Mouse (Mus musculus) midbrain, embryonic 12.5 days (tissue): Measurements from ENCODE around the gene Creb5. TPM values are rescaled to one million over a fixed set of nuclear protein-coding genes. Genes with fewer than 3 reads are reported as not detected.

Source experiments
- ATAC-seq: fragments of 200-750 bp; cut with Nextera tagmentation; 2 replicates; pipeline ENCODE4 v1.8.0; 2017; ENCODE audit warnings: low read depth, moderate TSS enrichment, moderate library complexity; ENCODE audit not compliant: low FRiP score
- H3K27ac ChIP-seq: fragments of 300-500 bp; sonication (generic); replicated peaks from 2 replicates; pipeline ENCODE4 v1.5.1; 2016; ENCODE audit warnings: mild to moderate bottlenecking
- H3K27me3 ChIP-seq: fragments of 300-500 bp; sonication (generic); 2 replicates; pipeline ENCODE4 v1.6.1; 2016; ENCODE audit warnings: mild to moderate bottlenecking
- H3K36me3 ChIP-seq: fragments of 300-500 bp; sonication (generic); 2 replicates; pipeline ENCODE4 v1.6.1; 2016
- H3K4me1 ChIP-seq: fragments of 300-500 bp; sonication (generic); 2 replicates; pipeline ENCODE4 v1.6.1; 2016
- H3K4me2 ChIP-seq: fragments of 300-500 bp; sonication (generic); replicated peaks from 2 replicates; pipeline ENCODE4 v1.6.1; 2016; ENCODE audit warnings: mild to moderate bottlenecking, moderate library complexity
- H3K4me3 ChIP-seq: fragments of 300-500 bp; sonication (generic); 2 replicates; pipeline ENCODE4 v1.5.1; 2016; ENCODE audit warnings: mild to moderate bottlenecking
- H3K9ac ChIP-seq: fragments of 300-500 bp; sonication (generic); replicated peaks from 2 replicates; pipeline ENCODE4 v1.6.1; 2016; ENCODE audit warnings: mild to moderate bottlenecking, moderate library complexity
- H3K9me3 ChIP-seq: fragments of 300-500 bp; sonication (generic); 2 replicates; pipeline ENCODE4 v1.6.1; 2016; ENCODE audit warnings: mild to moderate bottlenecking
- WGBS: fragments of 180-500 bp; shearing (Covaris S2); methylation state at CpG from one replicate; pipeline ENCODE4 v1.1.7; 2016; 5-methylcytosine and 5-hydroxymethylcytosine counted together
- polyA plus RNA-seq: library from polyadenylated mRNA; unstranded; fragments of >200 nt; fragmentation: Nextera tagmentation; extraction: Ambion mirVana; gene quantifications from 2 replicates; pipeline ENCODE4 v1.2.1, GENCODE M21; 2016

Gene Creb5
- polyA plus RNA-seq, 1 experiment from 2014 or later: 6.3 TPM

DNA sequence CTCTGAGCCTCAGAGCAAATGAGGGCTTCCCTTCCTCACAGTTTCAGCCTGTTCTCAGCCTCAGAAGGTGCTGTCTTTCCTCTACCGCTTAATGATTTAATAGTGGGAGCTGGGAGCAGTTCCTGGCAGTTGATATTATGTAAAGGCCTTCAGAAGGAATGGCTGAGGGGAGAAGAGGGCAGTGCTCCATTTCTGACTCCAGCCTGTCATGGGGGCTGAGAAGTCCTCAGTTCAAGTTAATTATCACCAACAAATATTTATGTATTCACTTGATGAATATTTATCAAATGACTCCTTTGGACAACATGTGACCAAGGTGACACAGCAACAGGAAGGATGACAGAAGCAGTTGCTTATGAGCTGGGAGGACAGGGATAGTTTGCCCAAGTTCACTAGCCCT, 214.2 kb downstream of the Creb5 start:
- H3K36me3 ChIP-seq: no peaks in the 10 kb centered on the region
- no peak overlapping the region for H3K9ac ChIP-seq
- H3K27me3 ChIP-seq: no peaks in the 10 kb centered on the region
- 94% methylated on average over 1 of the region's 1 CpGs for WGBS
- H3K9me3 ChIP-seq: no peaks in the 10 kb centered on the region
- no peak overlapping the region for H3K4me2 ChIP-seq
- no peak for ATAC-seq
- no peak overlapping the region for H3K4me3 ChIP-seq
- no peak overlapping the region for H3K27ac ChIP-seq
- H3K4me1 ChIP-seq: no peaks in the 10 kb centered on the region

DNA sequence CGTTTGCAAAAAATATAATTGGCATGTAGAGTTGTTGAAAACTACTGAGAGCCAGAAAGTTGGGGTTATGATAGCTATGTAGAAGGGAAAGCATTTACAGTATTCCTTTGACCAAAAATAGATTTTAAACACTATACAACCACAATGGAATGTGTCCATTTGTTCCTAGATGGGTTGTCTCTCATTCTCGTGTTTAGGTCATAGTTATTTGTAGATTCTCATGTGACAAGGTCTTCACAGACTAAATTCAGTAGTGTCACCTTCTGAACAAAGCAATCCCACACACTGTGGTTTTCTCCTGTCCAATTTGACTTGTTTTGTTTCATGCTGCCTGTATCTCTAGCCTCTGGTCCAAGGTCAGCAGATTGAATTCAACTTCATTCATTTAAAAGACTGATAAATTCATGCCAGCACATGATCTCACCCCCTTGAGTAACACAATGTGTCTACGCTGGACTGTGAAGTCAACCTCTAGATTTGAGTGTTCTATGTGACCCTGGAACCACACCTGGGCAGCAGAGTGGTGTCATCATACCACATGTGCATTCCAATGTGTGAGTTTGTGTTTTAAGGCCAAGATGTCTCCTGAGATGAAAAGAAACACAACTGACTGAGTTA, 220.0 kb downstream of the Creb5 start:
- Histone ChIP-seq H3K27me3 (no peaks in the 10 kb centered on the region), H3K9ac (no peak overlapping the region), H3K4me3 (no peak overlapping the region), H3K36me3 (no peaks in the 10 kb centered on the region), H3K9me3 (no peaks in the 10 kb centered on the region), H3K4me2 (no peak overlapping the region), H3K27ac (no peak overlapping the region), H3K4me1 (no peaks in the 10 kb centered on the region)
- WGBS: 87% methylated on average over 3 of the region's 3 CpGs
- no peak for ATAC-seq

GRCm38 (mm10) chr6:53508847-53509494, 221.9 kb downstream of the Creb5 start:
- Histone ChIP-seq H3K27ac (no peak overlapping the region), H3K4me2 (no peak overlapping the region), H3K27me3 (no peaks in the 10 kb centered on the region), H3K9ac (no peak overlapping the region), H3K4me1 (no peaks in the 10 kb centered on the region), H3K36me3 (no peaks in the 10 kb centered on the region), H3K9me3 (no peaks in the 10 kb centered on the region), H3K4me3 (no peak overlapping the region)
- no peak for ATAC-seq
- 94% methylated on average over 3 of the region's 3 CpGs for WGBS

DNA sequence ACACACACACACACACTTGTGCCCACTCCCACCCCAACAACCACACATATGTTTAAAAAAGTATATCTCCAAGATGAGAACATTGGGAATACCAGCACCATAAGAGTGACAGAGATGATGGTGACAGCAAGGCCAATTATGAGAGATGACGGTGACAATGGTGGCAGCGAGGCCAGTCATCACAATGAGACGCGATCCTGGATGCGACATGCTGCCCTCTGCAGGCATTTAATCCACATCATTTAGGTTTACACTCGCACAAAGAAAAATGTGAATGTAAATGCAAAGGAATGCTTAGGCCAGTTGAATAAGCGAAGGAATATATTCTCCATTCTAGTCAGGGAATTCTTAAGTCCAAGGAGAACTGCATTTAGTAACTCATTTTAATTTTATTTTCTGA, 222.9 kb downstream of the Creb5 start:
- Histone ChIP-seq H3K27me3 (no peaks in the 10 kb centered on the region), H3K36me3 (no peaks in the 10 kb centered on the region), H3K4me2 (no peak overlapping the region), H3K9ac (no peak overlapping the region), H3K4me1 (no peaks in the 10 kb centered on the region), H3K27ac (no peak overlapping the region), H3K4me3 (no peak overlapping the region), H3K9me3 (no peaks in the 10 kb centered on the region)
- 58% methylated on average over 7 of the region's 7 CpGs for WGBS
- ATAC-seq: no peak

DNA sequence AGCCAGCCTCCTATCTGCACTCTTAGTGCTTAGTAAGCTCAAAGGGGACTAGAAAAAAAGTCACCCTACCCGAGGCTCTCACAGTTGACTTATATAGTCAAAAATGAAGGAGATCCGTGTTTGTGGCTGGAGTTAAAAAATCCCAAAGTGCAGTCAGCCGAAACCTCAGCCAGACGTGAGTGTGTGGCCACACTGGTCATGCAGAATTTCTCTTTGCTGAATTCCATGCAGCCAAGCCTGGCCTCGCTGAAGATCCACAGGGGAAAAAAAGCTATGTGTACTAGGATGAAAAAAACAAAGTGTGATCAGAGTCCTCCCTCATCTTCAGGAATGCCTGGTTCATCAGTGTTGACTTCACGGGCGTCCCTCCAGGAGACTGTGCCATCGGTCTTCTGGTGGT, 225.2 kb downstream of the Creb5 start:
- WGBS: 87% methylated on average over 8 of the region's 8 CpGs
- H3K4me3 ChIP-seq: no peak overlapping the region
- H3K4me1 ChIP-seq: 0 out of 2 replicates have a peak, but pooled peaks cover 2% of the 10 kb centered on the region
- ATAC-seq: no peak
- H3K27ac ChIP-seq: no peak overlapping the region
- H3K9me3 ChIP-seq: no peaks in the 10 kb centered on the region
- no peaks in the 10 kb centered on the region for H3K27me3 ChIP-seq
- no peak overlapping the region for H3K9ac ChIP-seq
- H3K4me2 ChIP-seq: no peak overlapping the region
- H3K36me3 ChIP-seq: no peaks in the 10 kb centered on the region

GRCm38 (mm10) chr6:53513380-53513779, 226.3 kb downstream of the Creb5 start:
- no peak for ATAC-seq
- no peaks in the 10 kb centered on the region for H3K9me3 ChIP-seq
- H3K27me3 ChIP-seq: no peaks in the 10 kb centered on the region
- no peak overlapping the region for H3K9ac ChIP-seq
- no peak overlapping the region for H3K27ac ChIP-seq
- peaks cover 7% of the 10 kb centered on the region; the same call in 1 of the 2 replicates for H3K4me1 ChIP-seq
- 93% methylated on average over 2 of the region's 2 CpGs for WGBS
- no peak overlapping the region for H3K4me2 ChIP-seq
- H3K36me3 ChIP-seq: no peaks in the 10 kb centered on the region
- H3K4me3 ChIP-seq: no peak overlapping the region

DNA sequence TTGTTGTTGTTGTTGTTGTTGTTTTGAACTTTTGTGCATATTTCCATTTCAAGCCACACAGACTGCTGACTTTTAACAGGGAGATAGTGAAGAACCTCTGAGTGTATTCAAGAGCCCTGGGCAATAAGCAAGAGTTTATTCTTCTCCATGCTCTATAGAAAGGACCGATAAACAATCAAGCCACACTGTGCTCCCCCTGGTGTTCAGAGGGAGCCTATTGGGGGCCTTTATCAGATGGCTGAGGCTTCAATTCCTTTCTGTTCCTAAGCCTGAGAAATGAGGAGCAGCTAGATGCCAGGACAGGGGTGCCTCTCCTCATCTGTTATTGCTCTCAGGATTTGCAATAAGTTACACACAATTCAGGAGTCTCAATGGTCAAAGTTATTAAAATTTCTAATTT, 227.8 kb downstream of the Creb5 start:
- ATAC-seq: no peak
- 50% methylated on average over 1 of the region's 1 CpGs for WGBS
- H3K36me3 ChIP-seq: no peaks in the 10 kb centered on the region

GRCm38 (mm10) chr6:53515611-53516010, 228.5 kb downstream of the Creb5 start:
- no peak for ATAC-seq
- Histone ChIP-seq H3K4me1 (peaks cover 7% of the 10 kb centered on the region; the same call in 1 of the 2 replicates), H3K9me3 (no peaks in the 10 kb centered on the region), H3K9ac (no peak overlapping the region), H3K4me2 (no peak overlapping the region), H3K27ac (no peak overlapping the region), H3K4me3 (no peak overlapping the region), H3K36me3 (no peaks in the 10 kb centered on the region), H3K27me3 (no peaks in the 10 kb centered on the region)
- 94% methylated on average over 4 of the region's 4 CpGs for WGBS

More for the DNA sequence above, 227.8 kb downstream of the Creb5 start:
- Histone ChIP-seq H3K9me3 (no peaks in the 10 kb centered on the region), H3K4me1 (peaks cover 7% of the 10 kb centered on the region; the same call in 1 of the 2 replicates), H3K27me3 (no peaks in the 10 kb centered on the region), H3K27ac (no peak overlapping the region), H3K4me3 (no peak overlapping the region), H3K9ac (no peak overlapping the region), H3K4me2 (no peak overlapping the region)

GRCm38 (mm10) chr6:53517371-53517945, 230.4 kb downstream of the Creb5 start:
- no peak for ATAC-seq
- peaks cover 7% of the 10 kb centered on the region; the same call in 1 of the 2 replicates for H3K4me1 ChIP-seq
- WGBS: 44% methylated on average over 5 of the region's 5 CpGs
- no peak overlapping the region for H3K27ac ChIP-seq
- no peaks in the 10 kb centered on the region for H3K36me3 ChIP-seq
- no peak overlapping the region for H3K9ac ChIP-seq
- H3K4me2 ChIP-seq: no peak overlapping the region
- no peaks in the 10 kb centered on the region for H3K27me3 ChIP-seq
- H3K9me3 ChIP-seq: no peaks in the 10 kb centered on the region
- H3K4me3 ChIP-seq: no peak overlapping the region

- 92% methylated on average over 13 of the region's 13 CpGs for WGBS
- no peak for ATAC-seq
- Histone ChIP-seq H3K27me3 (no peaks in the 10 kb centered on the region), H3K4me2 (no peak overlapping the region), H3K36me3 (no peaks in the 10 kb centered on the region), H3K4me1 (no peaks in the 10 kb centered on the region), H3K4me3 (no peak overlapping the region), H3K9ac (no peak overlapping the region), H3K27ac (no peak overlapping the region), H3K9me3 (no peaks in the 10 kb centered on the region)
Observed at GRCm38 (mm10) chr6:53523743-53524497, 236.8 kb downstream of the Creb5 start.

DNA sequence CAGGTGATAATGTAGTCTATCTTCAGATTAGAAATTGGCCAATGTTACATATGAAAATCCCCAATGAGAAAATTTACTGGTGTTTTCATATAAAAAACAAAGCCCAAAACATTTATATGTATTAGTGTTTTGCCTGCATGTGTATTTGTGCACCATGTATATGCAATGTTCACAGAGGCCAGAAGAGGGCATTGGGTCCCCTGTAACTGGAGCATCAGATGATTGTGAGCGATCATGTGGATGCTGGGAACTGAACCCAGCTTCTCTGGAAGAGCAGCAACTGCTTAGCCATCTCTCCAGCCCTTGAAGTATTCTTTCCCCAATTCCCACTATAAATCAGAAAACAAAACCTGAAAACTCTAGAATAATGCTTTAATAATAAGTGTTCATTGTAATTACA, 239.4 kb downstream of the Creb5 start:
- WGBS: 81% methylated on average over 1 of the region's 1 CpGs

GRCm38 (mm10) chr6:53530742-53531141, 243.7 kb downstream of the Creb5 start:
- Histone ChIP-seq H3K4me1 (no peaks in the 10 kb centered on the region), H3K4me3 (no peak overlapping the region), H3K9me3 (no peaks in the 10 kb centered on the region), H3K9ac (no peak overlapping the region), H3K27ac (no peak overlapping the region), H3K27me3 (no peaks in the 10 kb centered on the region), H3K4me2 (no peak overlapping the region), H3K36me3 (no peaks in the 10 kb centered on the region)
- no peak for ATAC-seq
- WGBS: 91% methylated on average over 8 of the region's 8 CpGs

More for the DNA sequence above, 239.4 kb downstream of the Creb5 start:
- Histone ChIP-seq H3K4me2 (no peak overlapping the region), H3K4me1 (no peaks in the 10 kb centered on the region), H3K9me3 (no peaks in the 10 kb centered on the region), H3K27me3 (no peaks in the 10 kb centered on the region), H3K9ac (no peak overlapping the region), H3K36me3 (no peaks in the 10 kb centered on the region), H3K27ac (no peak overlapping the region), H3K4me3 (no peak overlapping the region)
- ATAC-seq: no peak
